Mouse (Mus musculus): ENCODE data around the gene Gm4491.
A peak's percentile ranks its signal among the peaks of the same experiment; 100 is the strongest.

Gene Gm4491

GRCm38 (mm10) chr14:57115823-57116544, at the start of gene Gm4491:
Gene Gm4491 (minus strand): TSS chr14:57115883.
- peak; percentile 25 to 36 for DNase-seq

- no peak for DNase-seq
Observed at GRCm38 (mm10) chr14:57161833-57162232, 46.1 kb upstream of the Gm4491 start.

- DNase-seq = peak; percentile 42 to 45
Observed at GRCm38 (mm10) chr14:57161201-57161600, 45.5 kb upstream of the Gm4491 start.

GRCm38 (mm10) chr14:57154916-57155315, 39.2 kb upstream of the Gm4491 start:
- DNase-seq = no peak

GRCm38 (mm10) chr14:57145741-57146140, 30.1 kb upstream of the Gm4491 start:
- no peak for DNase-seq

- DNase-seq = no peak
Observed at GRCm38 (mm10) chr14:57135265-57135664, 19.6 kb upstream of the Gm4491 start.

GRCm38 (mm10) chr14:57133161-57133661, 17.5 kb upstream of the Gm4491 start, which contains the start of gene Gjb6:
Gene Gjb6 (minus strand): TSS chr14:57133611.
- DNase-seq = peak; percentile 11 to 19

GRCm38 (mm10) chr14:57127383-57127782, 11.7 kb upstream of the Gm4491 start:
- no peak for DNase-seq

GRCm38 (mm10) chr14:57122295-57122694, 6.6 kb upstream of the Gm4491 start:
- DNase-seq = no peak

GRCm38 (mm10) chr14:57109194-57109593, 6.5 kb downstream of the Gm4491 start:
- DNase-seq = peak in 1 of 2 experiments; percentile 41

GRCm38 (mm10) chr14:57107916-57108315, 7.8 kb downstream of the Gm4491 start:
- no peak for DNase-seq

- peak in 1 of 2 experiments; percentile 45 for DNase-seq
Observed at GRCm38 (mm10) chr14:57107091-57107490, 8.6 kb downstream of the Gm4491 start.

GRCm38 (mm10) chr14:57105721-57106120, 10.0 kb downstream of the Gm4491 start:
- DNase-seq = peak; percentile 28 to 33

GRCm38 (mm10) chr14:57105111-57105510, 10.6 kb downstream of the Gm4491 start:
- peak in 1 of 2 experiments; percentile 16 for DNase-seq

- peak; percentile 65 to 82 for DNase-seq
Observed at GRCm38 (mm10) chr14:57104106-57105023, 11.3 kb downstream of the Gm4491 start, which contains the start of gene Gjb2. Gene Gjb2 (minus strand): TSS chr14:57104702.

- peak in 1 of 2 experiments; percentile 18 for DNase-seq
Observed at GRCm38 (mm10) chr14:57103711-57104105, 12.0 kb downstream of the Gm4491 start.

GRCm38 (mm10) chr14:57103121-57103520, 12.6 kb downstream of the Gm4491 start:
- no peak for DNase-seq

GRCm38 (mm10) chr14:57101623-57102022, 14.1 kb downstream of the Gm4491 start:
- DNase-seq = no peak

GRCm38 (mm10) chr14:57095855-57096254, 19.8 kb downstream of the Gm4491 start:
- DNase-seq = no peak

- DNase-seq = peak; percentile 68 to 75
Observed at GRCm38 (mm10) chr14:57093029-57093428, 22.7 kb downstream of the Gm4491 start.

GRCm38 (mm10) chr14:57090001-57090400, 25.7 kb downstream of the Gm4491 start:
- DNase-seq = no peak

- peak; percentile 27 to 64 for DNase-seq
Observed at GRCm38 (mm10) chr14:57089107-57089506, 26.6 kb downstream of the Gm4491 start.

- DNase-seq = peak; percentile 30 to 53
Observed at GRCm38 (mm10) chr14:57084180-57084668, 31.5 kb downstream of the Gm4491 start.

All from kidney, postnatal 4 days (tissue).